Mouse (Mus musculus) C2C12 (cell line): ENCODE data around the gene Lce3d.

Experiments used
- CEBPB ChIP-seq: IDR thresholded peaks from one replicate; pipeline ENCODE4 v1.6.1; 2011; ENCODE audit warnings: low read depth, mild to moderate bottlenecking, control low read depth, moderate library complexity
- CTCF ChIP-seq: IDR thresholded peaks from one replicate; pipeline ENCODE4 v1.5.1; 2011; ENCODE audit not compliant: control insufficient read depth, insufficient read depth, insufficient read length
- FOSL1 ChIP-seq: IDR thresholded peaks from one replicate; pipeline ENCODE4 v1.8.0; 2011; ENCODE audit warnings: mild to moderate bottlenecking, low read length; ENCODE audit not compliant: poor library complexity, insufficient read depth, severe bottlenecking
- MAX ChIP-seq: IDR thresholded peaks from one replicate; pipeline ENCODE4 v1.6.1; 2011; ENCODE audit warnings: mild to moderate bottlenecking, control low read depth
- MYOD1 ChIP-seq: IDR thresholded peaks from one replicate; pipeline ENCODE4 v1.6.1; 2011; ENCODE audit warnings: low read depth; ENCODE audit not compliant: control insufficient read depth, insufficient read length
- MYOG ChIP-seq: IDR thresholded peaks from one replicate; pipeline ENCODE4 v1.6.1; 2011; ENCODE audit not compliant: control insufficient read depth, insufficient read length; ENCODE audit errors: extremely low read depth
- USF1 ChIP-seq: IDR thresholded peaks from one replicate; pipeline ENCODE4 v1.6.1; 2011; ENCODE audit warnings: low read depth, mild to moderate bottlenecking, control low read depth, moderate library complexity

DNA sequence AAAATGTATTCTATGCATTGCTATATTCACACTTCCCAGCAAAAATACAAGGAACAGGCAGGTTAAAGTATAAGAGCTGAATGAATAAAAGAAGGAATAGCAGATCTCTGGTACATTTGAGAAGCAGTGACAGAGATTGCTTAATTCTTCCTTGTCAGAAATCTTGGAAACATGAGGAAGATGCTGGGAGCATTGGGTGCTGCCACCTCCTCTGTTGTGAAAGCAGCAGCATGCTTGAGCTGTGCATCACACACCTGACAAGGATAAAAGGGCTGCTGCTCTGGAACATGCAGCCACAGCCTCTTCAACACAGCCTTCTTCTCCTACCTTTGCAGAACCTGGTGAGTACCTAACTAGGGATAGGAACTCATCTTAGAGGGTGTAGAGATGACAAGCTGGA lies 34.7 kb downstream of the Lce3d start, which contains the start of gene Lce3f:
- no peak for TF ChIP-seq MAX
- no peak for TF ChIP-seq CTCF
- no peak for TF ChIP-seq MYOG
- no peak for TF ChIP-seq USF1
- TF ChIP-seq CEBPB: no peak
- TF ChIP-seq MYOD1: no peak
- TF ChIP-seq FOSL1: no peak
